Mouse (Mus musculus) testis, postnatal 14 days (tissue): Measurements from ENCODE around the gene Psmd3.
"Not testable (repeated sequence)": the region's sequence is repeated elsewhere in the genome, so short reads cannot be mapped to it uniquely, and the experiment has no call there.

ENCODE experiments used
- DNase-seq: peaks from one replicate; pipeline ENCODE4 v3.0.0; 2021; ENCODE audit warnings: low spot score

The Psmd3 gene

GRCm38 (mm10) chr11:98688009-98688408 is 5.7 kb downstream of the Psmd3 start:
- DNase-seq = no peak

- no peak for DNase-seq
These were observed 10.8 kb downstream of the Psmd3 start for GRCm38 (mm10) chr11:98693201-98693600.

DNA sequence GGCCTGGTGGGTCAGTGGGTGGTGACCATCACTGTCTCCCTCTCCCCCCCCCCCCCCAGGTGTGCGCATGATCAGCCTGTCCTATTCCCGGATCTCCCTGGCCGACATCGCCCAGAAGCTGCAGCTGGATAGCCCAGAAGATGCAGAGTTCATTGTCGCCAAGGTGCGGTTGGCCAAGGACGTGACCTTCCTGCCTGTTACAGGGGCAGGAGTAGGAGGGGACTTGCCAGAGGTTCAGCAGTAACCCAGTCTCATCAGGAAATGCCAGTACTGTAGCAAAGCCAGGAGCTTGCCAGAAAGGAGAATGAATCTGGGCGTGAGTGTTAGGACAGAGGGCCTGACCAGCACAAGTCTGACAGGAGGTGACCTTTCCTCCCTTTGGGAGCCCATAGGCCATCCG is 11.4 kb downstream of the Psmd3 start:
- DNase-seq = no peak

DNA sequence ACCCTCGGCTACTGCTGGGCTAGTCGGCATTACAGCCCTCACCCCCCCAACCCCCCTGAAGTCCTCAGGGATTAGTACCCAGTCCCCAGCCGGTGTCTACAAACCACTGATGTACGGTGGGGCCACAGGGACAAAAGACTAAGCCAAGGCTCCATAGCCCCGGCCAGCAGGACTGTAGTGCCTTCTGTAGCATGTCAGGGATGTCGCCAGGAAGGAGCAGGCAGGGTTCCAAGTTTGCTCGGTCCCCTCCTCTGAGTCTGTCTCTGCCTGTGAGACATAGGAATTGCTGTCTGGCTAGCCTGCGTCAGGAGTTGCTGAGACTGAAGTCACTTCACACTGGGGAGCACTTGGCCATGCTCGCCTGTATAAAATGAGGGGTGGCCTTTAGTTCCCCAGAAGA is 11.9 kb downstream of the Psmd3 start:
- DNase-seq = no peak

DNA sequence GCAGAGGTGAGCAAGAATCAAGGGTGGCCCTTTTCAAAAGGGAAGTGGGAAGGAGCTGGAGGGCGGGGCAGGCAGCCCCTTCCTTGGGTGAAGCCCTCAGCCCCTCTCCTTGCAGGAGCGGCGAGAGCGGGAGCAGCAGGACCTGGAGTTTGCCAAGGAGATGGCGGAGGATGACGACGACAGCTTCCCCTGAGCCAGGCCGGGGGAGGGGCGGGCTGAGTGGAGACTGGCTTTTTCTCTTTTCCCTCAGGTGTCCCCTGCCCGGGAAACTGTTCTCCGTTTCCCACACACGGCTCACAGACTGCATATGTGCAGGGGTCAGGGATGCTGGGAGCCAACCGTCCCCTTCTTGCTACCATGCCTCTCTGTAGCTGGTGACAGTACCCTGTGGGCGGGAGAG is 13.1 kb downstream of the Psmd3 start:
- DNase-seq = no peak

DNA sequence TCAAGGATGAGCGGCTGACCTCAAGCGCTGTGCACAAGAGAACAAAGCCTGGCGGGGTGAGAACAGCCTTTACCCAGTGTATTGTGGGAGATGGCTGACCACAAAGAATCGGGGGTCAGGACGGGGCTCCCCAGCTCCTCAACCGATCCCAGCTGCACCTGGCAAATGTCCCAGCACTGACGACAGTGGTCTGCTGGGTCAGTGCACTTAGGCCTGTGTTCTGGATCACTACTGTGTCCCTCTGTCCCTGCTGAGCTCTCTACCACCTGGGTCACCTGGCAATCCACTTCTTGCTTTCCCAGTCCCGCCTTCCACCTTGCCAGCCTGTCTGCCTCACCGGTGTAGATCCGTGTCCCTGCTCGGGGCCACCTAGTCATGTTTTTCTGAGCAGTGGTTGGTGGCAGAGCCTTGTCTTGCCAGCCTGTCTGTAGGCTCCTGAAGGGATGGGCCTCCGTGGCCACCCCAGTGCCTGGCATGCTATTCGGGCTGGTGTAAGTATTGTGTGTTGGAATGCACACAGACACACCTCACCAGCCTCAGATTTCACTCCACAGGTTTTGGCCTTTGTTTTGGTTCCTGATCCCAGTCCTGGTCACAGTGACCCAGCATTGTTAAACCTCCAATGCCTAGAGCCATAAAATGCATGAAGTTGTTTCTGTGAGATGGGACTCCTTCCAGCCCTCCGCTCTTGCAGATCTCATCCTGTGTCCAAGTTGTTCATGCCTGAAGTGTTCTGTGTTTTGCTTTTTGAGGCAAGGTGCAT is 14.3 kb downstream of the Psmd3 start:
- DNase-seq = no peak

DNA sequence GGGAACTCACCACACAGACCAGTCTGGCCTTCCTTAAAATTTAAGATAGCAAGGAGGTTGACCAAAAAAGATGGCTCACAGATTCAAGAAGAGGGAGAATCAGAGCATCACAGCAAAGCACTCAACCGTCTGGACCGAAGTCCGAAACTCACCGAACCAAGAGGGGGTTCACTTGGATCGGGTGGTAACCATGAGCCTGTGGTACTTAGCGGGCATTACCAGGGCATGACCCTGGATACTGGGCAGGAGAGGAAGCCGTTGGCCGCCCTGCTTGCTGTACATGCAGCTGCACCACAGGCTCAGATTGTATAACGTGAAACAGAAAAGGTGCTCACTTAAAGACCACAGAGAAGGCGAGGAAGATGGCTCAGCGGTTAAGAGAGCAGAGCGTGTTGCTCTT is 14.9 kb downstream of the Psmd3 start:
- DNase-seq = no peak

DNA sequence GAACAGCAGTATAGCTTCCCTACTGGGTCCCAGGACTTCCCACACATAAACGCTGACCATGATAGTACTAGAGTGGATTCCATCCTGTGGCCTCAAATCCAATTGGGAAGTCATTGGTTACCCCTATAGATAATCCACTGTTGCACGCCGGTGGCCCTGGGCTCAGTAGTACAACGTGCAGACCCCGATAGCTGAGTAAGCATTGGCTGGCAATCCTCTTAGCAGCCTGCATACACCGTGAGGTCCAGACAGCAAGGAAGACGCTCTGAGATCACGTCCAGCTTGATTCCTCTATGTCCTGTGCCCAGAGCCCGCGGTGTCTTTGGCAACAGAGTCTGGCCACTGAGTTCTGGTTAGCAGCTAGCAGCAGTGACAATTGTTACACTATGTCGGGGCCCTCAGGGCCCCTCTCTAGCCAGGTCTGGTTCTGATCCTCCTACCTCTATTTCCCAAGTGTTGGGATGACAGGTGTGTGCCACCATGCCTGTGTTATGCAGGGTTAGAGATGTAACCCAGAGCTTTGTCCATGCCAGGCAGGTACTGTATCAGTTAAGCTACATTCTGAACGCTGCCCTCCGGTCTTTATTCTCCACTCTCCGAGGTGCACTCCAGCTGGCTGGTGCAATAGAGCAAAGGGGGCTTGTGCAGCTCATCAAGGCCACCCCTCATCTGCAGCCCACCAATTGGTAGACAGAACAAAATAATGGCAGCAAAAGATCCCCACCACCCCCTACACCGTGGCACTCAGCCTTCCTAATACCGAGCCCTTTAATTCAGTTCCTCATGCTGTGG is 16.7 kb downstream of the Psmd3 start:
- no peak for DNase-seq

DNA sequence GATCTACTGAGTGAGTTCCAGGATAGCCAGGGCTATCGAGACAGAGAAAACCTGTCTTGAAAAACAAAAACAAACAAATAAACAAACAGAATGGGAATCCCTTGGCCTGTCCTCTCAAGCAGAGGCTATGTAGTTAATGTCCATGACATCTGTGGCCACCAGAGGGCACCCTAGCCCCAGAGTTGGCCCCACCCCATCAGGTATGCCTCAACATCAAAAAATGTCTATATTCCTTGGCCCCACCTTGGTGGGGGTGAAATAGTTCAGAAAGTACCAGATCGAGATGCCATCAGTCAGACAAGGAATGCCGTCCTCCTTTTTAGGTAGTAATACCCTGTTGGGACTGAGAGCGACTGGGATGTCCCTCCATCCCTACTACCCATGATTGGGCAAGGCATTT is 17.6 kb downstream of the Psmd3 start:
- no peak for DNase-seq

DNA sequence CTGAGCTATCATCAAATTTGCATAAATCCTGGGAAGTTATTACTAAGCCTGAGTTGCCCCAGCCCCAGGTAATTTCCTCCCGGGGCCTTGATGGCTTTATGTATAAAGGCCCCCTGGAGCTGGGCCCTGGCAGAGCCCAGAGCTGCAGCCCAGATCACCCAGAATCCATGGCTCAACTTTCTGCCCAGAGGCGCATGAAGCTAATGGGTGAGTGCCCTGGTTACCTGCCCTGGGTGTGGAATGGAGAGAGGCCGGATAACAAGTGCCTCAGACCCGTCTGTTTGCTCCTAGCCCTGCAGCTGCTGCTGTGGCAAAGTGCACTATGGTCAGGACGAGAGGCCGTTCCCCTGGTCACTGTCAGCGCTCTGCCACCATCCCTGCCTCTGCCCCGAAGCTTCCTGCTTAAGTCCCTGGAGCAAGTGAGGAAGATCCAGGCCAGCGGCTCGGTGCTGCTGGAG is 18.9 kb downstream of the Psmd3 start, which contains the start of gene Csf3:
Gene Csf3, plus strand, starts transcription at position 51 of the 458 bp plus-strand sequence.
- DNase-seq = no peak

GRCm38 (mm10) chr11:98702323-98702722 is 20.0 kb downstream of the Psmd3 start:
- no peak for DNase-seq

GRCm38 (mm10) chr11:98705021-98705420 is 22.7 kb downstream of the Psmd3 start:
- no peak for DNase-seq

DNA sequence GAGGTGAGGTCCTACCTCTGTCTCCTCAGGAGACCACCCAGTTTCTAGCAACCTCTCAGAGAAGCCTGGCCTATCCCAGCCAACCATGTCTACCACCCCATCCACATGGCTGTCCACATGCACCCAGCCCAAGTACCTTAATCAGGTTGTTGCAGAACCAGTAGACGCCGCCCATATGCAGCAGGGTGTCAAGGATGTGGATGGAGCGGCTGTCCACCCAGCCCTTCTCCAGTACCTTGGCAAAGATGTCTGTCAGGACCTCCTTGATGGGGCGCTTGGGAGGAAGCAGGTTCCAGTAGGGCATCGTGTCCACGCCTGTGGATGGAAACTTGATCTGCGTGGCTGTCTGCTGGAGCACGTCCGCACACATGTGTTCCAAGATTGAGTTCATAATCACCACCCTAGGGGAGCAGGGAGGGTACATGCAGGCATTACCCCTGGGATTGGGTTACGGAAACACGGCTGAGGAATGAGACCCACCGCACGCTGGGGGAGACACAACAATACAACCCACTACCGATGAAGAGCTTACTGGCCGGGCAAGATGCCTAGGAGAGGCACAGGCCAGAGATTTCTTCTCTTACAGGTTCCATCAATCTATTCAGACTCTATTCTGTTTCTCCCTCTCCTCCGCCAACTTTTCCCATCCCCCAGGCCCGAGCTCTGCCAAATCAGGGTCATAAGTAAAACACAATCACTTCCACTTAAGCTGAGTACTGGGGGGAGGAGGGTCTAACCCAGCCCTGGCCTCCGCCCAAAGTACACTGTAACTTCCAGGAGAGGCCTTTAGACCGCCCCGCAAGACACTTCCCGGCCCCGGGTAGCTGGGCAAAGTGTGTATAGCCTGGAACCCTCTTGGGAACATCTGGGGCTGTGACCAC is 25.3 kb downstream of the Psmd3 start:
- peak; percentile 63 for DNase-seq

- DNase-seq = no peak
These were observed 26.1 kb downstream of the Psmd3 start for GRCm38 (mm10) chr11:98708282-98708956.

- DNase-seq = no peak
These were observed 26.8 kb downstream of the Psmd3 start for GRCm38 (mm10) chr11:98709001-98709741.

DNA sequence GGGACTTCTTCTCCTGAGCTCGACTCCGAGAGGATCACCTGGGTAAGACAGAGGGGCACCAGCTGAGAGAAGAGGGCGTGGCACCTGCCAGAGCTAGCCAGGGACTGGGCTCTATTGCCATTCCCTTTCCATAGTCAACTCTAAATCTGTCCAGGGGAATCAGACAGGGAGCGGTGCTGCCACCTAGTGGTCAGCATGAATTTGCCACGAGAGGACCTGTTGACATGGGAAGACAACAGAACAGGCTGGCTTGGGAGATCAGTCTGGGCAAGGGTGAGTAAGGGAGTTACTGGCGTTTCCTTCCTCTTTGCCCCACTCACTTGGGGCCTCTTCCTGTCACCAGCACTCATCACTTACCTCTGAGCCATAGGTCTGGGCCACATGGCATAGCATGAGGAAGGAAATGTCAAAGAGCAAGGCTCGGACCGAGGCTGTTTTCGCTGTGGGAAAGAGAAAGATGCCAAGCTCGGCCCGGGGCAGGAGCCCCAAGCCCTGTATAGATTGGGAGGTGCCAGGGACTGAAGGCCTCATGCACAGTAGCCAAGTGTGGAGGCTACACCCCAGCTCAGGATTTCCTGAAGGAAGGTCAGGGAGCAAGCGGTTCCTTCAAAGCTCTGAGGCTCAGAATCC is 28.2 kb downstream of the Psmd3 start:
- DNase-seq = peak; percentile 67

DNA sequence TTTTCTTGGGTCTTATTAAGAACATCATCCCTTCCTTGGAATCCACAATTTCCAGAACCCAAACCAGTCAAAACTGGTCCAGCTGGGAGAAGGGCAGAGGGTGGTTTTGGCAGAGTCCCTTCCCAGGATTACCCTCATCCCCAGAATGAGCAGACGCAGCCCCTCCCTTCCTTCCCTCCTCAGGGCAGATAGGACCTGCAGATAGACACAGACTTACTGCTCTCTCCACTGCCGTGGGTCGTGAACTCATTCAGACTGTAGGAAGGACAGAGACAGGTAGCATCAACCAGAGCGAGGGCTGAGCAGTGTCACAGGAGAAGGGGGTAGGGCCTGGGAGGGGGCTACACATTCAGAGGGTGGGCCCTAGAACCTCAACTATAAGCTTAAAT is 28.7 kb downstream of the Psmd3 start:
- DNase-seq = no peak

GRCm38 (mm10) chr11:98712009-98712408 is 29.7 kb downstream of the Psmd3 start:
- DNase-seq = not testable (repeated sequence)

DNA sequence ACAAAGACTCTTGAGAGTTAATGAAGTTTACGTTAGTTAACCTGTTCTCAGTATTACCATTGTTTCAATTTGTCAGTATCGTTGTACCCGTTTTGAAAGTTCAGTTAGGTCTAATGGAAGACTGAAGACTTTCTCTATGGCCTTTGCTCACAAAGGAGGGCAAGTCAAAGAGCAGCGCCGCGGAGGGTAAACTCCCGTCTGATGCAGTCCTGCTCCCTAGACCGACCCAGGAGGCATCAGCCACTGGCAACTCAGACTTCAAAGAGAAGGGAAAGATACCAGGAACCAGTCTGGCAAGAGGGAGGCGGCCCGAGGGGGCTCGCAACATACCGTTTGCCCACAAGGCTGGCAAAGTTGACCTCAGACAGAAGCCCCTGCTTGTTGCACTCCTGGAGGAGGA is 31.3 kb downstream of the Psmd3 start:
- no peak for DNase-seq

DNA sequence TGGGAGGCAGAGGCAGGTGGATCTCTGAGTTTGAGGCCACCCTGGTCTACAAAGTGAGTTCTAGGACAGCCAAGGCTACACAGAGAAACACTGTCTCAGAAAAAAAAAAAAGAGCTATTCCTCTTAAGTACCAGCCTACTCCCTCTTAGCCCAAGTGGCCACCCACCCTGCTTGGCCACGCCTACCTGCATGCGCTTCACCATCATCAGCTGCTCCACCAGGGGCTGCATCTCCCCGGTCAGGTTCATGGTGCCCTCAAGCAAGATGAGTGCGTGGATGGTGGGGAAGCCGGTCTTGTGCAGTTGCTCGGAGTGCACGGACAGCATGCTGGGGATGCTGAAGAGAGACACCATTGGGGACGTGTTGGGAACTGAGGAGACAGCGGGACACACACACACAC is 33.6 kb downstream of the Psmd3 start:
- no peak for DNase-seq

GRCm38 (mm10) chr11:98717904-98718303 is 35.5 kb downstream of the Psmd3 start:
- peak; percentile 59 for DNase-seq
